Mouse (Mus musculus) heart, embryonic 16.5 days (tissue): Measurements from ENCODE around the gene Hivep2. TPM values are rescaled to one million over a fixed set of nuclear protein-coding genes. Genes with fewer than 3 reads are reported as not detected.

Experiments
- ATAC-seq: fragments of 200-750 bp; cut with Nextera tagmentation; replicated peaks from 2 replicates; pipeline ENCODE4 v1.8.0; 2017; ENCODE audit warnings: moderate number of reproducible peaks; ENCODE audit not compliant: insufficient read depth, low FRiP score; ENCODE audit errors: extremely low read depth
- H3K27ac ChIP-seq: fragments of 300-500 bp; sonication (generic); 2 replicates; pipeline ENCODE4 v1.5.1; 2014; ENCODE audit warnings: mild to moderate bottlenecking, low read length, control low read depth, moderate library complexity
- H3K27me3 ChIP-seq: fragments of 300-500 bp; sonication (generic); 2 replicates; pipeline ENCODE4 v1.6.1; 2014; ENCODE audit warnings: low read length, mixed read lengths; ENCODE audit not compliant: control insufficient read depth, insufficient read depth
- H3K36me3 ChIP-seq: fragments of 300-500 bp; sonication (generic); 2 replicates; pipeline ENCODE4 v1.6.1; 2014; ENCODE audit not compliant: control insufficient read depth, insufficient read depth
- H3K4me1 ChIP-seq: fragments of 300-500 bp; sonication (generic); 2 replicates; pipeline ENCODE4 v1.6.1; 2014; ENCODE audit warnings: low read length, mixed read lengths; ENCODE audit not compliant: control insufficient read depth, insufficient read depth
- H3K4me2 ChIP-seq: fragments of 300-500 bp; sonication (generic); 2 replicates; pipeline ENCODE4 v1.6.1; 2014; ENCODE audit warnings: low read depth, mild to moderate bottlenecking, control low read depth, low read length
- H3K4me3 ChIP-seq: fragments of 300-500 bp; sonication (generic); 2 replicates; pipeline ENCODE4 v1.5.1; 2014; ENCODE audit warnings: mild to moderate bottlenecking, control low read depth, low read length
- H3K9ac ChIP-seq: fragments of 300-500 bp; sonication (generic); 2 replicates; pipeline ENCODE4 v1.6.1; 2014; ENCODE audit warnings: low read length, control low read depth
- H3K9me3 ChIP-seq: fragments of 300-500 bp; sonication (generic); replicated peaks from 2 replicates; pipeline ENCODE4 v1.6.1; 2016; ENCODE audit warnings: low read length; ENCODE audit not compliant: control insufficient read depth
- WGBS: fragments of 180-500 bp; shearing (Covaris S2); extraction: QIAGEN DNeasy Blood & Tissue Kit; methylation state at CpG from one replicate; pipeline ENCODE4 v1.1.7; 2014; 5-methylcytosine and 5-hydroxymethylcytosine counted together
- polyA plus RNA-seq: library from polyadenylated mRNA; unstranded; fragments of >200 nt; fragmentation: Nextera tagmentation; extraction: Ambion mirVana; gene quantifications from 2 replicates; pipeline ENCODE4 v1.2.1, GENCODE M21; 2015

The Hivep2 gene
- polyA plus RNA-seq, 1 experiment from 2014 or later, result 5.7 TPM

DNA sequence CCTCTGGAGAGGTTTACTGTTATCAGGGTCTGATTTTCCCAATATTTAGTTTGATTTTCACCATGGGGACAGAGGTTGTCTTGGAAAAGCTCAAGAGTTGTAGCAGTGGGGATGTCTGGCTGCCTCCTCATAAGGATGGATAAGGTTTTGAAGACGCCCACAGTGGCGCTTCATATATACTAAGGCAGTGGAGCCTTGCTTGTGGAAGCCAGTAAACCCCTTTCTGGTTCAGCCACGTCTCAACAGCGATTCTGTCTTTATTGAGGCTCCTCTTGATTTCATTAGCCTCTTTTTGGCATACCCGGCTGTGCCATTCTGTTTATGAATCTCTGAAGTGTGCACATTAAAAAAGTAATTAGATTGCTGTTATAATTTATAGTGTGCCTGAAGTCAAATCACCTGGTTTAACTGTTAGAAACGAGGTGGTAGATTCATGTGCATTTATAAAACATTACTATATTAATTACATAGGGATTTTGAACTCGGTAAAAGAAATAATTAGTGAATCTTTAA lies 72.2 kb downstream of the Hivep2 start:
- no peak overlapping the region for H3K4me2 ChIP-seq
- 90% methylated on average over 7 of the region's 7 CpGs for WGBS
- 0 out of 2 replicates have a peak, but pooled peaks cover 4% of the 10 kb centered on the region for H3K4me1 ChIP-seq
- H3K27ac ChIP-seq, result no peak overlapping the region
- no peak overlapping the region for H3K4me3 ChIP-seq
- H3K27me3 ChIP-seq, result no peaks in the 10 kb centered on the region
- H3K9ac ChIP-seq, result no peak overlapping the region
- H3K9me3 ChIP-seq, result no peaks in the 10 kb centered on the region
- ATAC-seq, result no peak
- no peaks in the 10 kb centered on the region for H3K36me3 ChIP-seq

DNA sequence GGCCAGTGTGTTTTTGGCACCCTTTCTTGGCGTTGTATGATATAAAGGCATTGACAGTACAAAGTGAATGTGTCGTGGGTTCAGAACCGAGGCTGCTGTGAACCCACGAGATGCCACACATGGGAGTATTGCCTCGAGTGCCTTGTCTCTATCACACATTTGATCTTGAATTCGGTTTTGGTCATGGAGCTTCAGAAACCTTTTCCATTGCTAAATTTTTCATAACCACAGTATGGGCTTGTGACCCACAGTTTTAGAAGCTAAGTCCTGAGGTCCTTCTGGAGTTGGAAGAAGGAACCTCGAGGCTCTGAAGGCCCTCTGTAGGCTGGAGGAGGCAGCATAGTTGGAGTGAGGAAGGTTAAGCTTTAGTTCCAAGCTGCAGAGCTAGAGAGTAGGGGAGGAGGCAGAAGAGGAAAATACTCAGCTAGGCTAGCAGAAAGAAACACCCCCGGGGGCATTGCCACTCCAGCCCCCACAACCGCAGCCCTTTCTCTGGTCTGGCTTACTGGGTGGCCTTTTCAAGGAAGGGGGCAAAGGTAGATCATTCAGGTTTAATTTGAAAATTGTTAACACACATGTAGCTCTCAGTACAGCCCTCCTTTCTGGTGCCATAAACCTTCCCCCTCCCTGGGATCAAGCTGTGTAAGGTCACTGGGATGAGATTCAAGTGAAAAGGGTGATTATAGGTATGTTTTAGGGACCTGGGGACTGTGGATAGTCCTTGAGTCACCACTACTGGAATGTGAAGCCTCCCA lies 75.0 kb downstream of the Hivep2 start:
- 72% methylated on average over 9 of the region's 9 CpGs for WGBS
- Histone ChIP-seq H3K36me3 (no peaks in the 10 kb centered on the region), H3K4me1 (peaks cover 15% of the 10 kb centered on the region), H3K4me3 (no peak overlapping the region), H3K9me3 (no peaks in the 10 kb centered on the region), H3K9ac (no peak overlapping the region), H3K4me2 (no peak overlapping the region), H3K27ac (no peak overlapping the region), H3K27me3 (no peaks in the 10 kb centered on the region)
- no peak for ATAC-seq

DNA sequence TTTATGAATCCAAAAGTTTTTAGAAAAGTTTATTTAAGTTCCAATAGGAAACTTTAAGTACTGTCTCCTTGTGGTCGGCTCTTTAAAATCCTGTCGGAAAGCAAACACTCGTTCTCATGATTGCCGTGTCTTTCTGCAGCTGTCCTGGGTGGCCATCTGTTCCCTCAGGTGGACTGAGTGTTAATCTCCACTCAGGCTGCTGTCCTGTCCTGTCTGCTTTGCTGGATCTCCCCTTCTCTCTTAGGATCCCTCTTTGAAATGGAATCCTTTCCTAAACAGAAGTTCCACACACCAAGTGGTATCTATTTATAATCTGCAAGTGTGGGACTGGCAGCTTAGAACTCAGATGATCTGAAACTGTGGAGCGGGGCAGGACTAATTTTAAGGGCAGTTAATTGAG lies 75.7 kb downstream of the Hivep2 start:
- Histone ChIP-seq H3K4me1 (peaks cover 21% of the 10 kb centered on the region), H3K9ac (no peak overlapping the region), H3K4me2 (no peak overlapping the region), H3K27me3 (no peaks in the 10 kb centered on the region), H3K27ac (no peak overlapping the region), H3K9me3 (no peaks in the 10 kb centered on the region), H3K36me3 (no peaks in the 10 kb centered on the region), H3K4me3 (no peak overlapping the region)
- no peak for ATAC-seq
- 62% methylated on average over 5 of the region's 5 CpGs for WGBS

DNA sequence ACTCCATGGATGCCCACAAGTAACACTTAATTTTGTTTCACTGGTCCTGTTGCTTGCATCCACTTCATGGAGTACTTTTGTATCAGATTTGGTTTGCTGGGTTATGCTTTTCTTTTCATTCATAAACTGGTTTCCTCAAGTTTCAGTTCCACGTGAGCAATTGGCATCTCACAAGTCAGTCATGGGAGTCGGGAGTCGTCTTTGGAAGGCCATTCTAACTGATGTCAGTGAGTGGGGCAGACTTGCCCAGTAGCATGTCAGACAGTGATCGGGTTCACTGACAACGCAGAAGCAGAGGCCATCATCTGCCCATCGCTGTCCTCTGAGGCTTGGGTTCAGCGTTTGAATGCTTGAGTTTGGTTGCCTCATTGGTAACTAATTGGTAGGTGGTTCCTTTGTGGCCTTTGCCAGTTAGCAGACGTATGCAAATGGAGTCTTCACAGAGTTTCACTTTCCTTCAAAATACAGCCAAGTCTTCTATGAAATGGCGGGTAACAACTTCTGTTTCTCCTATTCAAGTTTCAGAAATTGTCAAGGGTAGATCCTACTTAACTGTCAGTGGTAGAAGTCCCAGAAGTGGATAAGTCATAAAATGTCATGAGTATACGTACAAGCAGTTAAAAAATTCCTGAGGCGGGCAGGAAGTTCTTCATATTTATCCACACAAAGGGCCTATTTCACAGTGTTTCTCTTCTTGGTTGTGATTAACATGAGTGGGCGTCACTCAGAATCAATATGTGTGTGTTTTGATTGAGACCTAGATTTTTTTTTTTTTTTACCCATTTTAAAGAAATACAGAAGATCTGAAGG lies 76.9 kb downstream of the Hivep2 start:
- H3K4me1 ChIP-seq, result peaks cover 31% of the 10 kb centered on the region
- no peaks in the 10 kb centered on the region for H3K9me3 ChIP-seq
- H3K36me3 ChIP-seq, result no peaks in the 10 kb centered on the region
- H3K4me3 ChIP-seq, result no peak overlapping the region
- no peaks in the 10 kb centered on the region for H3K27me3 ChIP-seq
- H3K9ac ChIP-seq, result no peak overlapping the region
- 83% methylated on average over 12 of the region's 12 CpGs for WGBS
- no peak for ATAC-seq
- no peak overlapping the region for H3K27ac ChIP-seq
- H3K4me2 ChIP-seq, result no peak overlapping the region

- ATAC-seq, result no peak
- no peak overlapping the region for H3K4me3 ChIP-seq
- H3K4me2 ChIP-seq, result no peak overlapping the region
- peaks cover 36% of the 10 kb centered on the region for H3K4me1 ChIP-seq
- H3K9ac ChIP-seq, result no peak overlapping the region
- no peaks in the 10 kb centered on the region for H3K9me3 ChIP-seq
- no peaks in the 10 kb centered on the region for H3K36me3 ChIP-seq
- WGBS, result 91% methylated on average over 4 of the region's 4 CpGs
- H3K27ac ChIP-seq, result no peak overlapping the region
- H3K27me3 ChIP-seq, result no peaks in the 10 kb centered on the region
These were observed 77.5 kb downstream of the Hivep2 start for GRCm38 (mm10) chr10:14043349-14043710.

- H3K9me3 ChIP-seq, result no peaks in the 10 kb centered on the region
- no peaks in the 10 kb centered on the region for H3K36me3 ChIP-seq
- H3K9ac ChIP-seq, result no peak overlapping the region
- no peak overlapping the region for H3K4me2 ChIP-seq
- H3K4me3 ChIP-seq, result no peak overlapping the region
- 40% methylated on average over 14 of the region's 14 CpGs for whole genome bisulfite sequencing
- H3K4me1 ChIP-seq, result peaks cover 42% of the 10 kb centered on the region
- no peak for ATAC-seq
- no peak overlapping the region for H3K27ac ChIP-seq
- H3K27me3 ChIP-seq, result no peaks in the 10 kb centered on the region
These were observed 78.3 kb downstream of the Hivep2 start for GRCm38 (mm10) chr10:14044046-14044782.

GRCm38 (mm10) chr10:14044783-14045392 lies 79.0 kb downstream of the Hivep2 start:
- Histone ChIP-seq H3K4me1 (peaks cover 42% of the 10 kb centered on the region), H3K27me3 (no peaks in the 10 kb centered on the region), H3K9me3 (no peaks in the 10 kb centered on the region), H3K4me2 (no peak overlapping the region), H3K36me3 (no peaks in the 10 kb centered on the region), H3K4me3 (no peak overlapping the region), H3K9ac (no peak overlapping the region), H3K27ac (no peak overlapping the region)
- WGBS, result 77% methylated on average over 5 of the region's 5 CpGs
- no peak for ATAC-seq

GRCm38 (mm10) chr10:14045745-14046144 lies 79.9 kb downstream of the Hivep2 start:
- H3K9me3 ChIP-seq, result no peaks in the 10 kb centered on the region
- peaks cover 42% of the 10 kb centered on the region for H3K4me1 ChIP-seq
- H3K9ac ChIP-seq, result peak overlapping the region; percentile 55
- WGBS, result 33% methylated on average over 4 of the region's 4 CpGs
- peak; percentile 47; the same call in 1 of the 2 replicates for ATAC-seq
- H3K36me3 ChIP-seq, result no peaks in the 10 kb centered on the region
- H3K4me3 ChIP-seq, result no peak overlapping the region
- H3K27me3 ChIP-seq, result no peaks in the 10 kb centered on the region
- peak overlapping the region; percentile 73 for H3K27ac ChIP-seq
- no peak overlapping the region; the same call in 1 of the 2 replicates for H3K4me2 ChIP-seq
